Mouse (Mus musculus) lung, embryonic 14.5 days (tissue): ENCODE measurements around the gene Traf5. TPM values are rescaled to one million over a fixed set of nuclear protein-coding genes. Genes with fewer than 3 reads are reported as not detected.

Source experiments
- ATAC-seq: fragments of 200-750 bp; cut with Nextera tagmentation; 2 replicates; pipeline ENCODE4 v1.8.0; 2017; ENCODE audit warnings: mild to moderate bottlenecking, moderate TSS enrichment, moderate library complexity; ENCODE audit not compliant: insufficient read depth
- DNase-seq: peaks from one replicate; pipeline ENCODE4 v3.0.0-alpha.2; 2015
- H3K27ac ChIP-seq: fragments of 300-500 bp; sonication (generic); 2 replicates; pipeline ENCODE4 v1.5.1; 2014; ENCODE audit warnings: low read depth, mild to moderate bottlenecking, moderate library complexity
- H3K27me3 ChIP-seq: fragments of 300-500 bp; sonication (generic); 2 replicates; pipeline ENCODE4 v1.6.1; 2014; ENCODE audit warnings: low read length, control low read depth; ENCODE audit not compliant: insufficient read depth
- H3K36me3 ChIP-seq: fragments of 300-500 bp; sonication (generic); 2 replicates; pipeline ENCODE4 v1.6.1; 2014; ENCODE audit warnings: control low read depth; ENCODE audit not compliant: insufficient read depth
- H3K4me1 ChIP-seq: fragments of 300-500 bp; sonication (generic); 2 replicates; pipeline ENCODE4 v1.6.1; 2014; ENCODE audit warnings: antibody characterized with exemption, control low read depth; ENCODE audit not compliant: insufficient read depth
- H3K4me2 ChIP-seq: fragments of 300-500 bp; sonication (generic); 2 replicates; pipeline ENCODE4 v1.6.1; 2014; ENCODE audit warnings: mild to moderate bottlenecking
- H3K4me3 ChIP-seq: fragments of 300-500 bp; sonication (generic); 2 replicates; pipeline ENCODE4 v1.5.1; 2014; ENCODE audit warnings: low read depth, low read length
- H3K9ac ChIP-seq: fragments of 300-500 bp; sonication (generic); 2 replicates; pipeline ENCODE4 v1.6.1; 2014
- H3K9me3 ChIP-seq: fragments of 300-500 bp; sonication (generic); 2 replicates; pipeline ENCODE4 v1.6.1; 2016; ENCODE audit warnings: low read depth, low read length, control low read depth
- CTCF ChIP-seq: IDR thresholded peaks from 2 replicates; pipeline ENCODE4 v1.5.1; 2016; ENCODE audit warnings: antibody characterized with exemption, low read depth
- WGBS: fragments of 180-500 bp; shearing (Covaris S2); extraction: QIAGEN DNeasy Blood & Tissue Kit; methylation state at CpG from one replicate; pipeline ENCODE4 v1.1.7; 2014; 5-methylcytosine and 5-hydroxymethylcytosine counted together
- polyA plus RNA-seq: library from polyadenylated mRNA; unstranded; fragments of >200 nt; fragmentation: Nextera tagmentation; extraction: Ambion mirVana; gene quantifications from 2 replicates; pipeline ENCODE4 v1.2.1, GENCODE M21; 2014

Traf5 gene
- polyA plus RNA-seq, 1 experiment from 2014 or later, result 20.1 TPM

DNA sequence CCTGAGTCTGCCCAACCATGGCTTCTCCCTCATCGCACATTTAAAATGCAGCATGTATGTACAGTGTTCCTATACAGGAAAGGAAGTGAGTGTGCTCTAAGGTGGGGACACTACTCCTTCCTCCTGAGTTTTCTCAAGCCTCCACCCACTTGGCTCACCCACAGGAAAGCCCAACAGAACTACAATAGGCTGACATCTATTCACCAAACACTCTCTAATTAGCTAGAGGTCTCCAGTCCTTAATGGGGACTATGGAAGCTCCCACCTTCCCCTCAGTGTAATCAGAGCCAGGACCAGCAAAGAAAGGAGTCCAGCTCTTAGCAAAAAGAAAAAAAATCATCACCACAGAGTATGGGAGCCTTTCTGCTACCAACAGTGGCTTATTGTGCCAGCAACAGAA is 17.5 kb downstream of the Traf5 start:
- no peak overlapping the region for H3K9ac ChIP-seq
- no peak for TF ChIP-seq CTCF
- DNase-seq, result peak; percentile 26
- no peak overlapping the region for H3K4me2 ChIP-seq
- 0 out of 2 replicates have a peak overlapping the region, but pooled peaks have one; percentile 21 for H3K27ac ChIP-seq
- H3K9me3 ChIP-seq, result no peaks in the 10 kb centered on the region
- ATAC-seq, result no peak
- no peaks in the 10 kb centered on the region for H3K36me3 ChIP-seq
- no peak overlapping the region for H3K4me3 ChIP-seq
- H3K4me1 ChIP-seq, result peaks cover 41% of the 10 kb centered on the region
- H3K27me3 ChIP-seq, result no peaks in the 10 kb centered on the region
- WGBS, result 50% methylated on average over 1 of the region's 1 CpGs

DNA sequence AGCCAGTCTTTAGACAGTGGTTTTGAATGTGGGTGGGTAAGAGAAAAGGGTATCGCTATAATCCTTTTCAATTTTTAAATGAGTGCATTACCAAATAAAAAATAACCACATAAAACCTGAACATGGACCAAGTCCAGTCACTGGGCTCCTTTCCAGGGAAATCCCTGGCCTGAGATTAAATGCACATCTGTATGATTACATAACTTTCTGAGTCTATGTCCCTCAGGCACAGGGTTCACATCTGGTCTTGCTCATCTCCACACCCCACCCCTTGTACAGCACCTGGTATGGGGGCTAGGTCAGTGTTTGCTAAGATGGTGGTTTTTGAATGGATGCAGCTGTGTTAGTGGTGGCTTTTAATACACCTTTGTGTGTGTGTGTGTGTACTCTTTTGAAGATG is 19.9 kb downstream of the Traf5 start:
- no peak overlapping the region for H3K27ac ChIP-seq
- TF ChIP-seq CTCF, result no peak
- H3K4me1 ChIP-seq, result peaks cover 30% of the 10 kb centered on the region
- H3K4me2 ChIP-seq, result no peak overlapping the region
- H3K36me3 ChIP-seq, result peaks cover 6% of the 10 kb centered on the region
- no peaks in the 10 kb centered on the region for H3K9me3 ChIP-seq
- no peak overlapping the region for H3K9ac ChIP-seq
- DNase-seq (peak; percentile 50), ATAC-seq (no peak)
- H3K27me3 ChIP-seq, result no peaks in the 10 kb centered on the region
- WGBS, result 76% methylated on average over 1 of the region's 1 CpGs
- H3K4me3 ChIP-seq, result no peak overlapping the region

DNA sequence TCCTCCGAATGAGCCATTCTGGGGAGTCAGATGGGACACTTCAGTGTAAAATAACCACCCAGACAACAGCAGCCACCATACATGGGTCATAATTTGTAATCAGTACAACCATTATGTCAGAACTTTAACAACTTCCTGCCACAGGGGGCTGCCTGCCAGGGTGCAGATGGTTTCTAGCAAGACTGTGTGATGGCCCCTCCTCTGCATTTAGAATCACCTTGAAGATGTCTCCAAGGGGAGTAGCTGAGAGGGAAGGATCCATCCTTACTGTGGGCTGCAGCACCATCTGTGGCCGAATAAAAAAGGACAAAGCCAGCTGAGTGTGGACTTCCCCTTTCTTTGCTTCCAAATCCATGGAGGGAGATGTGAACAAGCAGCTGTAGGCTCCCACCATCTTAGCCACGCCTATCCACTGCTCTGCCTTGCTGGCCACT is 21.7 kb downstream of the Traf5 start:
- no peaks in the 10 kb centered on the region for H3K9me3 ChIP-seq
- H3K36me3 ChIP-seq, result peaks cover 22% of the 10 kb centered on the region
- TF ChIP-seq CTCF, result peak; percentile 35; the same call in 1 of the 2 replicates
- no peak overlapping the region for H3K9ac ChIP-seq
- no peak overlapping the region for H3K4me3 ChIP-seq
- no peaks in the 10 kb centered on the region for H3K27me3 ChIP-seq
- peak; percentile 62 for DNase-seq
- WGBS, result 35% methylated on average over 3 of the region's 3 CpGs
- peaks cover 15% of the 10 kb centered on the region for H3K4me1 ChIP-seq
- H3K4me2 ChIP-seq, result peak overlapping the region; percentile 47
- ATAC-seq, result peak; percentile 64
- peak overlapping the region; percentile 63; the same call in 1 of the 2 replicates for H3K27ac ChIP-seq

GRCm38 (mm10) chr1:192069971-192070591 is 22.3 kb downstream of the Traf5 start:
- DNase-seq (peak; percentile 52), ATAC-seq (peak; percentile 23; the same call in 1 of the 2 replicates)
- Histone ChIP-seq H3K4me3 (no peak overlapping the region), H3K36me3 (peaks cover 26% of the 10 kb centered on the region), H3K27ac (peak overlapping the region; percentile 63; the same call in 1 of the 2 replicates), H3K27me3 (no peaks in the 10 kb centered on the region), H3K9me3 (no peaks in the 10 kb centered on the region), H3K9ac (no peak overlapping the region; the same call in 1 of the 2 replicates), H3K4me1 (peaks cover 15% of the 10 kb centered on the region), H3K4me2 (peak overlapping the region; percentile 47)
- no peak for TF ChIP-seq CTCF
- 38% methylated on average over 13 of the region's 13 CpGs for WGBS

GRCm38 (mm10) chr1:192068188-192068587 is 24.2 kb downstream of the Traf5 start:
- Histone ChIP-seq H3K27me3 (no peaks in the 10 kb centered on the region), H3K4me3 (no peak overlapping the region), H3K9me3 (peaks cover 3% of the 10 kb centered on the region; the same call in 1 of the 2 replicates), H3K4me1 (peaks cover 12% of the 10 kb centered on the region), H3K9ac (no peak overlapping the region), H3K36me3 (peaks cover 36% of the 10 kb centered on the region), H3K4me2 (no peak overlapping the region), H3K27ac (no peak overlapping the region)
- DNase-seq (no peak), ATAC-seq (no peak)
- no peak for TF ChIP-seq CTCF
- WGBS, result 49% methylated on average over 2 of the region's 2 CpGs

GRCm38 (mm10) chr1:192066956-192067355 is 25.4 kb downstream of the Traf5 start:
- H3K4me1 ChIP-seq, result peaks cover 12% of the 10 kb centered on the region
- H3K36me3 ChIP-seq, result peaks cover 40% of the 10 kb centered on the region
- H3K27me3 ChIP-seq, result no peaks in the 10 kb centered on the region
- peaks cover 3% of the 10 kb centered on the region; the same call in 1 of the 2 replicates for H3K9me3 ChIP-seq
- TF ChIP-seq CTCF, result no peak
- H3K4me3 ChIP-seq, result no peak overlapping the region
- no peak overlapping the region for H3K4me2 ChIP-seq
- DNase-seq (no peak), ATAC-seq (no peak)
- no peak overlapping the region for H3K27ac ChIP-seq
- no peak overlapping the region for H3K9ac ChIP-seq
- WGBS, result 92% methylated on average over 3 of the region's 3 CpGs

DNA sequence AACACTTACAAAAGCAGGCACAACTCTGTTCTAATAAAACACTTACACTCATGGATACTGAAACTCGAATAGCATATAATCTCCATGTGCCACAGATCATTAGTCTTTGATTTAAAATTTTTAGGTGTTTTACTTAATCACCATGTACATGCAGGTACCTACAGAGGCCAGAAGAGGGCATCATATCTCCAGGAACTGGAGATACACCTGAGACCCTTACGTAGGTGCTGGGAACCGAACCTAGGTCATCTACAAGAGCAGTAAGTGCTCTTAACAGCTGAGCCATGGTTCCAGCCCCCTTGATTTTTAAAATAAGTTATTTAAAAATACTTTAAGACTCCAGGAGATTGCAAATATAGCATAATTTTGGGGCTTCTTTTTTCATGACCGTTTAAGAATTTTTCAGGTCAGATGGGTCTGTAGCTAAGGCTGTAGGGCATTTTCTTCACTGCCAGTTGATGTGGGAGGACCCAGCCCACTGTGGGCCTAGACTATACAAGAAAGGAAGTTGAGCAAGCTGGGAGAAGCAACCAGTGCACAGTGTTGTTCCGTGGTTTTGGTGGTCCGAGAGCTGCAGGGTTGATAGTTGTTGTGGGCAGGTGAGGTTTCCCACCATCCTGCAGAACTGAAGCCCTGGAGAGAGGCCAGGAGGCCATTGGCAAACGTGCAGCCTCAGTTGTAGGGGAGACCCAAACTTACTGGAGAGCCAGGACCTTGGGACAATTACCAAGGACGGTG is 29.0 kb downstream of the Traf5 start:
- ATAC-seq (no peak), DNase-seq (no peak)
- Histone ChIP-seq H3K36me3 (peaks cover 46% of the 10 kb centered on the region), H3K4me1 (no peaks in the 10 kb centered on the region), H3K27me3 (no peaks in the 10 kb centered on the region), H3K9ac (no peak overlapping the region), H3K4me3 (no peak overlapping the region), H3K4me2 (no peak overlapping the region), H3K27ac (no peak overlapping the region; the same call in 1 of the 2 replicates), H3K9me3 (peaks cover 3% of the 10 kb centered on the region; the same call in 1 of the 2 replicates)
- 87% methylated on average over 8 of the region's 8 CpGs for WGBS
- peak; percentile 25 for TF ChIP-seq CTCF
